Mouse (Mus musculus) lung, postnatal 0 days (tissue): ENCODE measurements around the gene Gm20388. TPM values are rescaled to one million over a fixed set of nuclear protein-coding genes. Genes with fewer than 3 reads are reported as not detected.

Experiments
- ATAC-seq: fragments of 200-750 bp; cut with Nextera tagmentation; 2 replicates; pipeline ENCODE4 v1.8.0; 2017; ENCODE audit warnings: moderate library complexity
- DNase-seq: peaks from one replicate; pipeline ENCODE4 v3.0.0-alpha.2; 2016; ENCODE audit warnings: low spot score
- H3K27ac ChIP-seq: fragments of 300-500 bp; sonication (generic); 2 replicates; pipeline ENCODE4 v1.5.1; 2014; ENCODE audit warnings: antibody characterized with exemption, mild to moderate bottlenecking, low read length, mixed read lengths
- H3K27me3 ChIP-seq: fragments of 300-500 bp; sonication (generic); replicated peaks from 2 replicates; pipeline ENCODE4 v1.6.1; 2014; ENCODE audit warnings: low read length, mixed read lengths; ENCODE audit not compliant: insufficient read depth
- H3K36me3 ChIP-seq: fragments of 300-500 bp; sonication (generic); 2 replicates; pipeline ENCODE4 v1.6.1; 2014; ENCODE audit warnings: low read length, mixed read lengths; ENCODE audit not compliant: insufficient read depth
- H3K4me1 ChIP-seq: fragments of 300-500 bp; sonication (generic); 2 replicates; pipeline ENCODE4 v1.6.1; 2014; ENCODE audit warnings: antibody characterized with exemption, low read depth, low read length, mixed read lengths; ENCODE audit not compliant: insufficient read depth
- H3K4me2 ChIP-seq: fragments of 300-500 bp; sonication (generic); replicated peaks from 2 replicates; pipeline ENCODE4 v1.6.1; 2014; ENCODE audit warnings: low read depth, mild to moderate bottlenecking, low read length, moderate library complexity, mixed read lengths
- H3K4me3 ChIP-seq: fragments of 300-500 bp; sonication (generic); 2 replicates; pipeline ENCODE4 v1.5.1; 2014; ENCODE audit warnings: low read depth, low read length
- H3K9ac ChIP-seq: fragments of 300-500 bp; sonication (generic); replicated peaks from 2 replicates; pipeline ENCODE4 v1.6.1; 2014; ENCODE audit warnings: low read depth, mild to moderate bottlenecking
- H3K9me3 ChIP-seq: fragments of 300-500 bp; sonication (generic); 2 replicates; pipeline ENCODE4 v1.6.1; 2016; ENCODE audit warnings: low read length, mixed read lengths
- CTCF ChIP-seq: IDR thresholded peaks from 2 replicates; pipeline ENCODE4 v1.5.1; 2016; ENCODE audit warnings: antibody characterized with exemption, mild to moderate bottlenecking
- EP300 ChIP-seq: IDR thresholded peaks from 2 replicates; pipeline ENCODE4 v1.6.1; 2016; ENCODE audit warnings: antibody characterized with exemption, mild to moderate bottlenecking, control low read depth
- WGBS: fragments of 180-500 bp; shearing (Covaris S2); extraction: QIAGEN DNeasy Blood & Tissue Kit; methylation state at CpG from one replicate; pipeline ENCODE4 v1.1.7; 2014; 5-methylcytosine and 5-hydroxymethylcytosine counted together
- polyA plus RNA-seq: library from polyadenylated mRNA; unstranded; fragments of >200 nt; fragmentation: Nextera tagmentation; extraction: Ambion mirVana; gene quantifications from 2 replicates; pipeline ENCODE4 v1.2.1, GENCODE M21; 2015

Gm20388 gene
- polyA plus RNA-seq, 1 experiment from 2014 or later, result not detected

DNA sequence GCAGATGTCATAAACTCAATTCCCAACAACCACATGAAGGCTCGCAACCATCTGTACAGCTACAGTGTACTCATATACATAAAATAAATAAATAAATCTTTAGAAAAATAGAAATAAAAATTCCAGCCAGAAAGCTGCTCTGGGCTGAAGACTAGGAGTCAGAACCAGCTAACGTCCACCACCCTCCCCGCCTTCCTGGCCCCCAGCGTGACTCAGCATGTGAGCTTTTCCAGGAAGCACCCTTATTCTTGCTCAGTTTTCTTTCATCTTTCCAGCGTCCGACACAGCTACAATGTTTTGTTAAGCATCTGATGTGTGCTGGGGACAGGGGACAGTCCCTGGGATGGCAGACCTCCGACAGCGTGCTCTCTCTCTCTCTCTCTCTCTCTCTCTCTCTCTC is 3434.5 kb downstream of the Gm20388 start:
- WGBS, result 67% methylated on average over 8 of the region's 8 CpGs
- no peaks in the 10 kb centered on the region for H3K27me3 ChIP-seq
- TF ChIP-seq EP300, result no peak
- no peak for TF ChIP-seq CTCF
- H3K4me2 ChIP-seq, result no peak overlapping the region
- DNase-seq (no peak), ATAC-seq (no peak)
- no peak overlapping the region for H3K9ac ChIP-seq
- H3K4me1 ChIP-seq, result no peaks in the 10 kb centered on the region
- H3K27ac ChIP-seq, result no peak overlapping the region
- H3K9me3 ChIP-seq, result no peaks in the 10 kb centered on the region
- no peaks in the 10 kb centered on the region for H3K36me3 ChIP-seq
- no peak overlapping the region for H3K4me3 ChIP-seq

DNA sequence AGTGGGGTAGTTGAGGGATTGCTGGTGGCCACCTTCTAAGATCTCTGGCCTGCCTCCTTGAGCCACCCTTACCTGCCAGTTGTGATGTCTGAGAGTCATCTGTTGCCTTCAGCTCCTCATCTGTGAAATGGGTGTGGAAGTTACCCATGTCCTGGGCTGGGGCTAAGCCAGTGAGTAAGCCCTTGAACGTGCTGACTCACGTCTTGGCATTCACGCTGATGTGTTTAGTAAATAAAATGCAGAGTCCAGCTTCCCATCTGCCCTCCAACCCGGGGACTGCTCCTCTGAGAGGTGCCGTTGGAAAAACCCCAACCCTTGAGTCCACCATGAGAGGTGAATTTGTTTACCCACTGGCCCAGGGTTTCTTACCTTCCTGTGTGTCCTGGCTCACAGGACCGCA is 3435.2 kb downstream of the Gm20388 start:
- ATAC-seq (no peak), DNase-seq (no peak)
- WGBS, result 46% methylated on average over 6 of the region's 6 CpGs
- Histone ChIP-seq H3K9me3 (no peaks in the 10 kb centered on the region), H3K4me1 (no peaks in the 10 kb centered on the region), H3K4me3 (no peak overlapping the region), H3K36me3 (no peaks in the 10 kb centered on the region), H3K4me2 (no peak overlapping the region), H3K27ac (no peak overlapping the region), H3K27me3 (no peaks in the 10 kb centered on the region), H3K9ac (no peak overlapping the region)
- TF ChIP-seq CTCF (no peak), EP300 (no peak)

DNA sequence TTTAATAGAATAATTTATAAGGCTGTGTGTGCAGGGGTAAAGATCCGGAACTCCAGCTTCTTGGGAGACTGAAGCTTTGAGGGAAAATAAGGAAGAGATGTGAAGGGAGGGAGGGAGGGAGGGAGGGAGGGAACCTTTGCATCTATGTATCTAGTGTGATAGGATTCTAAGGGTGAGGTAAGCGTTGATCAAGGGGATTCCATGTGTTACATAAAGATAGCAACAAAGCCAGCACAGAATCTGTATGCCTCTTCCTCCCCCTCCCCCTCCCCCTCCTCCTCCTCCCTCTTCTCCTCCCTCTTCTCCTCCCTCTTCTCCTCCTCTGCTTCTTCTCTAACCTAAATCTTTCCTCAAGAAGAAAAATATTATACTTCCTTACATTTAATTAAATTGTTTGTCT is 3436.7 kb downstream of the Gm20388 start:
- no peaks in the 10 kb centered on the region for H3K4me1 ChIP-seq
- H3K9ac ChIP-seq, result no peak overlapping the region
- H3K27ac ChIP-seq, result no peak overlapping the region
- DNase-seq, result no peak
- no peaks in the 10 kb centered on the region for H3K27me3 ChIP-seq
- H3K4me2 ChIP-seq, result no peak overlapping the region
- TF ChIP-seq EP300 (no peak), CTCF (no peak)
- 64% methylated on average over 2 of the region's 2 CpGs for WGBS
- ATAC-seq, result no peak
- H3K36me3 ChIP-seq, result no peaks in the 10 kb centered on the region
- no peak overlapping the region for H3K4me3 ChIP-seq
- no peaks in the 10 kb centered on the region for H3K9me3 ChIP-seq

DNA sequence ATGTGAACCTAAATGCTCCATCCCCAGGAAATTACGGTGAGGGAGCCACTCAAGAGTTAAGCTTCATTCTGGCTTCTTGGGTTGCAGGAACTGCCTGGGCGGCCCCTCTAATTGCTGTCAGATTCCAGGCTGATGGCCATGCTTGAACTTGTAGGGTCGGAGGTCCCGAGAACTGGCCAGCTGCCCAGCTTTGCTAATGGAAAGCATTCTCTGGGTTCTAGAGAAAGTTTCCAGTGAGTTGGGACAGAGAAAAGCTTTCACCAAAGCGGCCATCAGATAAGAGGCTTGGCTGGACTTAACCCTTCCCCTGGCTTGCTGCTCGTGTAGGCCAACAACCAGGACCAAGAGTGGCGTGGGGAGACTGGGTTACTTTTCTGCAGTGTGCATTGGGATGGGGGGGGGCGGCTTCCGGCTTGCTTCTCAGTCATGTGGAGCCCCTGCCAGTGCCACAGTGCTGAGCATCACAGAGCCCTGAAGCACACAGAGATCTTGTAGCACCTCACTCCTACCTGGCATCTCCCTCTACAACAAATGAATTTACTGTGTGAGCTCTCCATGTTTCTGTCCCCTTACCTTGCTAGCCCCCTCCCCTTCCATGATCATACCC is 3437.7 kb downstream of the Gm20388 start:
- no peaks in the 10 kb centered on the region for H3K9me3 ChIP-seq
- H3K27ac ChIP-seq, result no peak overlapping the region
- ATAC-seq, result peak; percentile 71
- no peaks in the 10 kb centered on the region for H3K27me3 ChIP-seq
- no peaks in the 10 kb centered on the region for H3K4me1 ChIP-seq
- no peaks in the 10 kb centered on the region for H3K36me3 ChIP-seq
- DNase-seq, result peak; percentile 81
- WGBS, result 27% methylated on average over 9 of the region's 9 CpGs
- no peak for TF ChIP-seq CTCF
- no peak for TF ChIP-seq EP300
- H3K9ac ChIP-seq, result no peak overlapping the region
- no peak overlapping the region for H3K4me3 ChIP-seq
- H3K4me2 ChIP-seq, result no peak overlapping the region

DNA sequence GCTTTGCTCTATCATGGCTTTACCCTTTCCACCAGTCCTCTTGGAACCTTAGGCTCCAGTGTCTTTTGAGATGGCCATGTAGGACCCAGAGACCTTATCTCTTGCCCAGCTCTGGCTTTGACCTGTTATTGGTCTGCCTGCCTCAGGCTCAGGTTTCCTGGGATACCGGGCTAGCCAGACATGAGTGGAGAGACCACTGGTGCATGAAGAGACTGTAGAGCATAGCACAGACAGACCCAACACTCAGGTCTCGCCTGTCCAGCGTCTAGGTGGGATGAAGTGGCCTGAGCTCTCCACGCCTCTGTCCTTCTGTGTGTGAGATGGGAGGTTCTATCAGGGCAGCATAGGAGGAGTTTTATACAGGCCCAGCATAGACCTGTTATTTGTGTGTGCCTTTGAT is 3438.4 kb downstream of the Gm20388 start:
- H3K4me2 ChIP-seq, result no peak overlapping the region
- no peak for DNase-seq

DNA sequence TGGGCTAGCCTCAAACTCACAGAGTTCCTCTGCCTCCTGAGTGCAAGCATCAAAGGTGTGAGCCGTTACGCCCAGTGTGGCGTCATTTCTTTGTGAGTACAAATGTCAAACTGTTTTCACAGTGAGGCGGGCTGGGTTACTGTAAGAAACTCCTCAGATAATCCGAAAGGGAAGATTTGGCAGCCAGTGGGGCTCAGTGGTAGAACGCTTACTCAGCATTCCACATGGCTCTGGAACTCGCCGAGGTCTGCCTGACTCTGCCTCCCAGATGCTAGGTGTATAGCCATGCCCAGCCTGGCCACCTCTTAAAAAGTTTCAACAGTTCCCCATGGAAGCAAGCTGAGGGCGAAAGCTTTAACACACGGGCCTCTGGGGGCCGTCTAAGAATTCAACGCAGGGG is 3441.5 kb downstream of the Gm20388 start:
- Histone ChIP-seq H3K27me3 (no peaks in the 10 kb centered on the region), H3K36me3 (no peaks in the 10 kb centered on the region), H3K27ac (no peak overlapping the region), H3K4me3 (no peak overlapping the region), H3K9me3 (no peaks in the 10 kb centered on the region), H3K4me1 (no peaks in the 10 kb centered on the region), H3K9ac (no peak overlapping the region), H3K4me2 (no peak overlapping the region)
- DNase-seq (no peak), ATAC-seq (no peak)
- WGBS, result 74% methylated on average over 12 of the region's 12 CpGs
- TF ChIP-seq EP300, result no peak
- TF ChIP-seq CTCF, result no peak

More for the DNA sequence above, 3438.4 kb downstream of the Gm20388 start:
- H3K27me3 ChIP-seq, result no peaks in the 10 kb centered on the region
- H3K9ac ChIP-seq, result no peak overlapping the region
- no peak for ATAC-seq
- no peak for TF ChIP-seq EP300
- TF ChIP-seq CTCF, result no peak
- H3K36me3 ChIP-seq, result no peaks in the 10 kb centered on the region
- WGBS, result 68% methylated on average over 4 of the region's 4 CpGs
- H3K4me3 ChIP-seq, result no peak overlapping the region
- no peaks in the 10 kb centered on the region for H3K4me1 ChIP-seq
- no peaks in the 10 kb centered on the region for H3K9me3 ChIP-seq
- H3K27ac ChIP-seq, result no peak overlapping the region

DNA sequence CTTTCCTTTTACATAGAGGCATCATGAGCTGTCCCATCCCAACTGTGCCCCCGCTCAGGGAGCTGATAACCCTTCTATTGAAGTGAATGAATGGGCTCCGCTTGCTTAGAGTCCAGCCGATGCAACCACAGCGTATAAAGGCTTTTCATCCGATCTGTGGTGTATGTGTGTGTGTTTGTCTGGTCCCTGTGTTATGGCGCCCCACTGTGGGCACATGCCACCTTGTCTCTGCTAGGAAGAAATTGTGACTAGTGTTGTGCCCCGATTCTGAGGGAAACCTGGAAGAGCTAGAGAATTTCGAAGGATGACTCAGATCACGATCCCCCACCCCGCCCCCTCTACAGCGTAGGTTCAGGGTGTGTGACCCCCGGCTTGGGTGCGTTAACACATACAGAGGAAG is 3442.1 kb downstream of the Gm20388 start:
- WGBS, result 50% methylated on average over 13 of the region's 13 CpGs
- no peaks in the 10 kb centered on the region for H3K4me1 ChIP-seq
- no peaks in the 10 kb centered on the region for H3K9me3 ChIP-seq
- H3K36me3 ChIP-seq, result no peaks in the 10 kb centered on the region
- no peak overlapping the region for H3K4me3 ChIP-seq
- no peak for TF ChIP-seq EP300
- peak; percentile 83 for TF ChIP-seq CTCF
- H3K27ac ChIP-seq, result no peak overlapping the region
- H3K4me2 ChIP-seq, result no peak overlapping the region
- H3K9ac ChIP-seq, result no peak overlapping the region
- peak; percentile 72 for DNase-seq
- no peaks in the 10 kb centered on the region for H3K27me3 ChIP-seq
- peak; percentile 58 for ATAC-seq
